Mouse (Mus musculus) thymus, postnatal 4 days (tissue): ENCODE results near the gene Map2k4.

Experiments
- DNase-seq: peaks from one replicate; pipeline ENCODE4 v3.0.0; 2021

Map2k4 gene

GRCm38 (mm10) chr11:65788154-65788553, at the start of gene Map2k4:
Map2k4 (minus strand) TSS chr11:65788297.
- DNase-seq: peak; percentile 97

- no peak for DNase-seq
These were observed 36.5 kb upstream of the Map2k4 start for GRCm38 (mm10) chr11:65824556-65824955.

- peak; percentile 78 for DNase-seq
These were observed 32.8 kb upstream of the Map2k4 start for GRCm38 (mm10) chr11:65820877-65821276.

GRCm38 (mm10) chr11:65820280-65820679, 32.2 kb upstream of the Map2k4 start:
- no peak for DNase-seq

DNA sequence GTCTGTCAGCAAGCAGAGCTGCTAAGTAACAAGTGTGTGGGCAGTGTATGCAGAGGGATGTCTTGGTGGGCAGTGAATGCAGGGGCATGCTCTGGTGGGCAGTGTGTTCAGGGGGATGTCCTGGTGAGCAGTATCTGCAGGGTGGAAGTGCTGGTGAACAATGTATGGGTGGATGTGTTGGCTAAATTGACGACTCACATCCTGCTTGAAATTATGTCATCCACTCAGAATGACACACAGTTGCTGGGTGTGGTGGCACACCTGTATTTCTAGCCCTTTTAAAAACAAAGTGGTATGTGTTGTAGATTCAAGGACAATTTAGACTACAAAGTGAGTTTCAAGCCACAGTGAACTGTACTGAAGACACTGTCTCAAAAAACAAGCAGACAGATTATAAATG, 30.1 kb upstream of the Map2k4 start:
- no peak for DNase-seq

- DNase-seq: no peak
These were observed 28.1 kb upstream of the Map2k4 start for GRCm38 (mm10) chr11:65816237-65816636.

DNA sequence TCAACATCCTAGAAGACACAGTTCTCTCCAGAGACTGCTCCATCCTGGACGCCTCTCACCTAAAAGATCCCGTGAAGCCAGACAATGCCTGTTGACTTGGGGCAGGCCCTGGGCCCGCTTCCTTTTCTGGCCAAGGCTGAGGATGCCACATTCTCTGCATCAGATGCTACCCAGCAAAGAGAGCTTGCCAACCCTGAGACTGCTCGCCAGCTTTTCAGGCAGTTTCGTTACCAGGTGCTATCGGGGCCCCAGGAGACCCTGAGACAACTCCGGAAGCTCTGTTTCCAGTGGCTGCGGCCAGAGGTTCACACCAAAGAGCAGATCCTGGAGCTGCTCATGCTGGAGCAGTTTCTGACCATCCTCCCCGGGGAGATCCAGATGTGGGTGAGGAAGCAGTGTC, 26.3 kb upstream of the Map2k4 start:
- no peak for DNase-seq

GRCm38 (mm10) chr11:65812088-65812487, 24.0 kb upstream of the Map2k4 start:
- DNase-seq: no peak

- no peak for DNase-seq
These were observed 19.5 kb upstream of the Map2k4 start for GRCm38 (mm10) chr11:65807601-65808000.

- peak; percentile 87 for DNase-seq
These were observed 18.9 kb upstream of the Map2k4 start, which contains the start of gene Zkscan6 for GRCm38 (mm10) chr11:65806909-65807504. Zkscan6 (plus strand) TSS chr11:65807175.

DNA sequence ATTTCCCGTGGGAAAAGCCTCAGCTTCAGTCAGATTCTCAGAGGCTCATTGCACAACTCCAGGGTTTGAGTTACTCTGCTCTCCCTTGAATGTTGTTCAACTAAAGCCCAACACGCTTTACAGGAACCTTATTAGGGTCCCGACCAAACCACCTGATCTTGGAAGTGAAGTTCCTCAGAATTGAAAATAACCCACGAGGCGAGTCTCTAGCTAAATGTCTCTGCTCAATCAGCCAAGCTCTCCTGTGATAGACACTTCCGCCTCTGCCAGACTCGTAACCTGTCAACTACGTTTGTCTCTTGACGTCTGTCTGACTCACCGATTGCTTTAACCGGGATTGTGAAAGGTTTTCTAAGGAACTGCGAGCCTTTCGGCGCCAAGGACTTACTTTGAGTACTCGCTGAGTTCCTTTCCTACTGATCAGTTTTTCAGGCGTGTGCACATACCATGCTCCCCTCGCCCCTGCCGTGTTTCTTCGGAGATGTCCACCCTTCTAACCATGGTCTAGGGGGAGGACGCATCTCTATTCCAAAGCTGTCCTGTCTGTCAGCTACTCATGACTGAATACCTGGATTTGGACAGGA, 18.3 kb upstream of the Map2k4 start:
- peak; percentile 50 for DNase-seq

- no peak for DNase-seq
These were observed 13.8 kb upstream of the Map2k4 start for GRCm38 (mm10) chr11:65801899-65802298.

- DNase-seq: no peak
These were observed 7.8 kb upstream of the Map2k4 start for GRCm38 (mm10) chr11:65795896-65796295.

DNA sequence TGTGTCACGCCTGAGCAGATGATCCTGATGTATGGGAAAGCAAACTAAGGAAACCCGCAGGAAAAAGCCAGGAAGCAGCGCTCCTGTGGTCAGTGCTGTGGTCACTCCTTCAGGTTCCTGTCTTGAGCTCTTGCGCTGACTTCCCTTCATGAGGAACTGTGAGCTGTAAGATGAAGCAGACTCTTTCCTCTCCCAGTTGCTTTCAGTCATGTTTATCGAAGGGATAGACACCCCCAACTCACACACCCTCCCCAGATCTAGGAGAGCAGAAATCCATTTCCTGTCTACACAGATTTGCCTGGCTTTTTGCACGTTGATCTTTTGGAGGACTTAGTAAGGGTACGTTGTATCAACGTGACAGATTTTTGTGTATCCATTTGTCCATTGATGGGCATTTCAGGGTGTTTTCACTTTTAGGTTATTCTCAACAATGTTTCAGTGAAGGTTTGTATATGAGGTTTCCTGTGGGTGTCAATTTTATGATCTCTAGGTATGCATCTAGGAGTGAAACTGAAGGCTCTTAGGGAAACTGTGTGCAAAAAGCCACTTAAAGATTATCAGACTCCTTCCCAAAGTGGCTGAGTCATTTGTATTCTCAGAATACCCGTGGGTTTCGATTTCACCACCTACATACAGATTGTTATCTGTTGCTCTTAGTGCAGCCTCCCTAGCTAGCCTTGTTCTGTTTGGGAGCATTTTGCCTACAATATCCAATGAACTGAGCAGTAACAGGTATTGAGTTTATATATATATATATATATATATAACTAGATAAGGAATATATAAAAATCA, 6.5 kb upstream of the Map2k4 start:
- no peak for DNase-seq

DNA sequence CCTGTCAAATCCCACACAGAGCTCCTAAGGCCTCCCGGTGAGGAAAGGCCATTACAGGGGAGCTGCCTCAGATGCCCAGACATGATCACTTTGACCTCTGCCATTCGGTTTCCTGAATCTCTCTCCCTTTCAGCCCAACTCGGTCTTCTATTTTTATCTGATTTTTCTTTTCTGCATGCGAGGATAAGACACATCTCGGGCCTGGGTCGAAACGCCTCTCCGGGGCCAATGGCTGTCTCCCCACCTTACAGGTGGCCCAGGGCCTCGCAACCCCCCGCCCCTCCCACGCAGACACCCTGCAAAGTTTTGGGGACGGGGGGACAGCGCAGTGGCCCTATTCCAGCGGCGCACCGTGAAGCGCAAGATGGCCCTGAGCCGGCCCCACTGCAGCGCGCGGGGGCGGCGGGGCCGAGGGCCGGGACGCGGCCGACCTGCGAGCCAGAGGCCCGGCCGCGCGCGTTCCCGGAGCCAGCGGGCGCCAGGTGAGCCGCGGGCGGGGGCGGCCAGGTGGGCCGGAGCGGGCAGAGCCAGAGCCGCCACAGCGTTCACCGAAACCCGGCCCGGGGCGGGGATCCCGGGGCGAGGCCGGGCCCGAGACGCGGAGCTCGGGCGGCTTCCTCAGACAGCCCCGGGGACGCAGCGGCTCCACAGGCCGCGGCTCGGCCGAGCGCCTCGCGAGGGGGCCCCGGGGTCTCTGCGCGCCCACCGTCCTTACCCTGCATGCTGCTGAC, 511 bp downstream of the Map2k4 start:
- no peak for DNase-seq

GRCm38 (mm10) chr11:65786160-65786559, 1.9 kb downstream of the Map2k4 start:
- DNase-seq: no peak

GRCm38 (mm10) chr11:65781596-65781995, 6.5 kb downstream of the Map2k4 start:
- no peak for DNase-seq

GRCm38 (mm10) chr11:65779578-65779977, 8.5 kb downstream of the Map2k4 start:
- DNase-seq: no peak

GRCm38 (mm10) chr11:65779066-65779465, 9.0 kb downstream of the Map2k4 start:
- DNase-seq: no peak

DNA sequence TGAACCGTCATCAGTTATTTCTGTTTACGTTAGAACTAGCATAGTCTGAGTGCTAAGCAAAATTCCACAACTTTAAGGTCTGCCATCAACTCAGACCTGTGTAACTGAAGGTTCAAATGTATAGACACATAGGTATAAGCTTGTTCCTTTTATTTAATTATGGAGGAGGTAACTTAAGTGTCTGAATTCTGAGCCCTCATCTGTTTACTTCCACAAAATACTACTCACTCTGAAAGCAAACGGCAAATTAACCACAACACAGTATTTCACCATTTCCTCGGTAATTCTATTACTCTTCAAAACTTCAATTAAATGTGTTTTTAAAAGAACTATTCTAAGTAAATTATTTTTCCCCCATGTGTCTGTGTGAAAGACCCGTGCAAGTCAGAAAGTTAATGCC, 10.3 kb downstream of the Map2k4 start:
- DNase-seq: no peak

- DNase-seq: no peak
These were observed 11.0 kb downstream of the Map2k4 start for GRCm38 (mm10) chr11:65776906-65777611.

GRCm38 (mm10) chr11:65773946-65774656, 14.0 kb downstream of the Map2k4 start:
- no peak for DNase-seq
